Comparison of ENCODE assay signal across 8 mouse cellular contexts in the genomic region with DNA sequence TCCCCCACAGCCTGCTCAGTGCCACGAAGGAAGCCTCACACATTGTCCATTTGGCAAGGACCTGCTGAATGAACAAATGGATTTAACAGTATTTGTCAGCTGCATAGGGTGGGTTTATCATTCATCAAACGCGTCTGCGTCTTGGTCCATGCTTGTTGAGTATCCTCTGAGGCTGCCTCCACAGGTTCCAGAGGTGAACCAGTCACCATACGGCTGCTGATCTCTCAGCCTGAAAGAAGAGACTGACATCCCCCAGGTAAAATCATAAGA. TPM values are rescaled to one million over a fixed set of nuclear protein-coding genes. Genes with fewer than 3 reads are reported as not detected.
DNase-seq lines count a peak whose midpoint lies in the region; ATAC-seq and TF ChIP-seq lines count a peak whose summit lies in the region.

No protein-coding gene starts in this region.

- peaks cover 34% of the 10 kb centered on the region for H3K4me1 ChIP-seq in heart, postnatal 0 days (ENCODE audit: control insufficient read depth, insufficient read depth)
- H3K4me1 ChIP-seq in embryonic facial prominence, embryonic 13.5 days = peaks cover 52% of the 10 kb centered on the region
- peaks cover 15% of the 10 kb centered on the region for H3K4me1 ChIP-seq in midbrain, postnatal 0 days (ENCODE audit: insufficient read depth, low read length)

- no peak for DNase-seq in heart, postnatal 0 days (ENCODE audit: low spot score)
- no peak for DNase-seq in heart, postnatal 25 days (ENCODE audit: low spot score)
- DNase-seq in induced T-regulatory cell, adult 2 months (ENCODE audit: low read depth) = peak; percentile 18
- peak; percentile 53 for DNase-seq in midbrain, postnatal 0 days (ENCODE audit: low spot score)
- DNase-seq in ovary, adult 18-20 months (ENCODE audit: low spot score) = no peak
- DNase-seq in adrenal gland, adult (ENCODE audit: inconsistent age in 2 of 2, low spot score in 1 of 2) = no peak
- no peak for DNase-seq in thymus, postnatal 10 days (ENCODE audit: low spot score in 2 of 2)

- 22% methylated on average over 5 of the region's 5 CpGs for WGBS in heart, postnatal 0 days
- WGBS in embryonic facial prominence, embryonic 13.5 days = 20% methylated on average over 5 of the region's 5 CpGs
- WGBS in midbrain, postnatal 0 days = 19% methylated on average over 5 of the region's 5 CpGs

- peak overlapping the region; percentile 43 for H3K4me3 ChIP-seq in heart, postnatal 0 days (ENCODE audit: low read depth, low read length)
- H3K4me3 ChIP-seq in embryonic facial prominence, embryonic 13.5 days = peak overlapping the region; percentile 43; the same call in 1 of the 2 replicates
- H3K4me3 ChIP-seq in midbrain, postnatal 0 days (ENCODE audit: low read depth, low read length) = peak overlapping the region; percentile 37

- TF ChIP-seq EP300 in heart, postnatal 0 days (IDR thresholded peaks at IDR 0.05; ENCODE audit: low read depth) = no peak

- no peaks in the 10 kb centered on the region for H3K36me3 ChIP-seq in heart, postnatal 0 days (replicated peaks; ENCODE audit: control insufficient read depth, insufficient read depth, low read length)
- H3K36me3 ChIP-seq in embryonic facial prominence, embryonic 13.5 days = no peaks in the 10 kb centered on the region
- H3K36me3 ChIP-seq in midbrain, postnatal 0 days (ENCODE audit: insufficient read depth, low read length) = no peaks in the 10 kb centered on the region

- intact Hi-C loops in heart, postnatal 25 days (cut with DNase I) = no loop called here

- no peak overlapping the region for H3K27ac ChIP-seq in heart, postnatal 0 days (ENCODE audit: low read depth)
- no peak overlapping the region for H3K27ac ChIP-seq in embryonic facial prominence, embryonic 13.5 days
- peak overlapping the region; percentile 60; the same call in 1 of the 2 replicates for H3K27ac ChIP-seq in midbrain, postnatal 0 days (ENCODE audit: low read depth, low read length)

- 0 out of 2 replicates have a peak overlapping the region, but pooled peaks have one; percentile 8 for H3K9ac ChIP-seq in heart, postnatal 0 days (replicated peaks; ENCODE audit: low read depth, low read length)
- 0 out of 2 replicates have a peak overlapping the region, but pooled peaks have one; percentile 65 for H3K9ac ChIP-seq in embryonic facial prominence, embryonic 13.5 days
- H3K9ac ChIP-seq in midbrain, postnatal 0 days (replicated peaks; ENCODE audit: low read length, poor library complexity, severe bottlenecking) = peak overlapping the region; percentile 59; the same call in 1 of the 2 replicates

- H3K4me2 ChIP-seq in heart, postnatal 0 days (ENCODE audit: low read depth, low read length) = peak overlapping the region; percentile 68
- H3K4me2 ChIP-seq in embryonic facial prominence, embryonic 13.5 days = peak overlapping the region; percentile 78
- H3K4me2 ChIP-seq in midbrain, postnatal 0 days (ENCODE audit: low read depth, low read length, poor library complexity, severe bottlenecking) = peak overlapping the region; percentile 68

- ATAC-seq in heart, postnatal 0 days (ENCODE audit: insufficient read depth, low read depth) = no peak
- no peak for ATAC-seq in embryonic facial prominence, embryonic 13.5 days (ENCODE audit: insufficient number of reproducible peaks, insufficient read depth, low FRiP score, low TSS enrichment, low read depth)
- ATAC-seq in midbrain, postnatal 0 days (ENCODE audit: low FRiP score) = no peak

- H3K9me3 ChIP-seq in heart, postnatal 0 days (replicated peaks; ENCODE audit: control insufficient read depth, low read length) = no peaks in the 10 kb centered on the region
- H3K9me3 ChIP-seq in embryonic facial prominence, embryonic 13.5 days = no peaks in the 10 kb centered on the region
- H3K9me3 ChIP-seq in midbrain, postnatal 0 days (ENCODE audit: low read length) = no peaks in the 10 kb centered on the region

- H3K27me3 ChIP-seq in heart, postnatal 0 days (ENCODE audit: control insufficient read depth, insufficient read depth, low read length) = peaks cover 24% of the 10 kb centered on the region; the same call in 1 of the 2 replicates
- H3K27me3 ChIP-seq in embryonic facial prominence, embryonic 13.5 days = peaks cover 83% of the 10 kb centered on the region
- H3K27me3 ChIP-seq in midbrain, postnatal 0 days (ENCODE audit: insufficient read depth, low read length) = 0 out of 2 replicates have a peak, but pooled peaks cover 3% of the 10 kb centered on the region

- TF ChIP-seq CTCF in heart, postnatal 0 days (IDR thresholded peaks at IDR 0.05; ENCODE audit: low read depth) = no peak
- no peak for TF ChIP-seq CTCF in midbrain, postnatal 0 days (IDR thresholded peaks at IDR 0.05)

RNA-seq across cellular contexts. Expression of a gene that starts 27.7 kb away (rescaled TPM):
- total RNA-seq in heart, postnatal 0 days (2014; rRNA removed; ENCODE audit: low replicate concordance) = 49.7 and 55.9 TPM in 2 replicates
- 21.6 and 21.9 TPM in 2 replicates for polyA plus RNA-seq in heart, postnatal 0 days (2015; fragmentation: Nextera tagmentation; extraction: Ambion mirVana)
- 10 to 100 TPM; 16.4 to 16.8 TPM for total RNA-seq in heart, postnatal 25 days (2021)
- 6.6 and 6.9 TPM in 2 replicates for polyA plus RNA-seq in embryonic facial prominence, embryonic 13.5 days (2015; fragmentation: Nextera tagmentation; extraction: Ambion mirVana)
- 10.5 and 11.4 TPM in 2 replicates for total RNA-seq in midbrain, postnatal 0 days (2014; rRNA removed)
- polyA plus RNA-seq in midbrain, postnatal 0 days (2015; fragmentation: Nextera tagmentation; extraction: Ambion mirVana) = 6.6 and 8.0 TPM in 2 replicates

Comparison
In these comparisons a context has a peak if more than half of its experiments do, and no peak if none do; other contexts are left out.
1. DNase-seq: peak in induced T-regulatory cell, adult 2 months (single experiment) and midbrain, postnatal 0 days (single experiment); none in heart, postnatal 0 days (single experiment), heart, postnatal 25 days (single experiment), ovary, adult 18-20 months (single experiment), adrenal gland, adult (0 of 2) and thymus, postnatal 10 days (0 of 2).
2. H3K9ac ChIP-seq: peak in every context shown above with its lines; median percentile 65 in embryonic facial prominence, embryonic 13.5 days; 59 in midbrain, postnatal 0 days; 8 in heart, postnatal 0 days.
3. Peak in every context shown above with its lines, with median percentiles within 50 percentile points of each other: H3K4me2 ChIP-seq and H3K4me3 ChIP-seq.